9 mouse cellular contexts compared by ENCODE assay signal in the genomic region with DNA sequence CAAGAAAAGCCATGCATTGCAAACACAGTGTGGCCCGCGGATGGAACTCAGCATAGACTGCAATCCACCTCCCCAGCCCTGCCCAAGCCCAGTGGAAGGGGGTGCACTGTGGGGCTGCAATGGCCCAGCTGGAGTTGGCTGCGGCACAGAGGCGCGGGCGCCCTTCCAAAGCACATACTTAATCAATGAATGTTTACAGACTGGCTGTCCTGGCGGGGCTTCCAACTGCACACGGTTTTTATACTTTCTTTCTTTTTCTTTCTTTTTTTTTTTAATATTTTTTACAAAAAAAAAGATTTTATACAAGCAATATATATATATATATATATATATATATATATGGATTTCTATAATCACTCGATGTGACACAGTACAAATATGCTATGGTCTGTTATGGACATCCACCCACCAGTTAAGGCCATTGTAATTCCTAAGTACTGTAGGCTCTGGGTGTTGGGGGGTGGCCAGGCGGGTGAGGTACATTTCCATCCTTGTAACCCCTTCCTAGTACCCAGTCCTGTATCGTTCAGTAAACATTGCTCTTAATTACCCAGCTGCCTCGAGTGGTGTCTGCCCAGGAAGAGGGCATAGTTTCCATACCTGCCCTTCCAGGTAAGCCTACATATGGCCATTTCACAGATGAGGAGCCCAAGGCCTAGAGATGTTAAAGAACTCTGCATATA. TPM values are rescaled to one million over a fixed set of nuclear protein-coding genes. Genes with fewer than 3 reads are reported as not detected.
DNase-seq lines count a peak whose midpoint lies in the region; ATAC-seq and TF ChIP-seq lines count a peak whose summit lies in the region.
"Had no signal": no experiment of that assay in that cellular context is flagged by ENCODE, and none has a peak within 500 bp of the region (broad histone marks: within the 10 kb centered on the region; RNA-seq: fewer than 3 reads in every experiment).

No protein-coding gene starts in this region.

- no peak overlapping the region for H3K4me3 ChIP-seq in heart, embryonic 12.5 days
- peak overlapping the region; percentile 62 for H3K4me3 ChIP-seq in E14TG2a.4 (replicated peaks; ENCODE audit: low read length)
- H3K4me3 ChIP-seq in forebrain, embryonic 16.5 days (replicated peaks; ENCODE audit: low read length) = no peak overlapping the region
- no peak overlapping the region for H3K4me3 ChIP-seq in midbrain, embryonic 16.5 days (ENCODE audit: low read depth, low read length)

- no peaks in the 10 kb centered on the region for H3K27me3 ChIP-seq in heart, embryonic 12.5 days (replicated peaks)
- peaks cover 7% of the 10 kb centered on the region; the same call in 1 of the 2 replicates for H3K27me3 ChIP-seq in E14TG2a.4 (ENCODE audit: insufficient read depth, low read length)
- no peaks in the 10 kb centered on the region for H3K27me3 ChIP-seq in forebrain, embryonic 16.5 days (replicated peaks; ENCODE audit: control insufficient read depth, insufficient read depth, low read length)
- no peaks in the 10 kb centered on the region for H3K27me3 ChIP-seq in midbrain, embryonic 16.5 days (ENCODE audit: control insufficient read depth, insufficient read depth, low read depth, low read length)

- H3K4me2 ChIP-seq in heart, embryonic 12.5 days = no peak overlapping the region
- no peak overlapping the region for H3K4me2 ChIP-seq in forebrain, embryonic 16.5 days (ENCODE audit: low read length)
- H3K4me2 ChIP-seq in midbrain, embryonic 16.5 days (ENCODE audit: low read length) = no peak overlapping the region

- H3K9ac ChIP-seq in heart, embryonic 12.5 days = no peak overlapping the region
- no peak overlapping the region for H3K9ac ChIP-seq in forebrain, embryonic 16.5 days (replicated peaks; ENCODE audit: low read depth, low read length)
- H3K9ac ChIP-seq in midbrain, embryonic 16.5 days (ENCODE audit: low read depth, low read length) = no peak overlapping the region

- H3K9me3 ChIP-seq in heart, embryonic 12.5 days (replicated peaks) = no peaks in the 10 kb centered on the region
- no peaks in the 10 kb centered on the region for H3K9me3 ChIP-seq in E14TG2a.4 (ENCODE audit: low read length)
- no peaks in the 10 kb centered on the region for H3K9me3 ChIP-seq in forebrain, embryonic 16.5 days (ENCODE audit: control insufficient read depth, low read length)
- no peaks in the 10 kb centered on the region for H3K9me3 ChIP-seq in midbrain, embryonic 16.5 days (replicated peaks; ENCODE audit: control insufficient read depth, low read length, poor library complexity, severe bottlenecking)
- H3K9me3 ChIP-seq: G1E had no signal

- no peak overlapping the region for H3K27ac ChIP-seq in heart, embryonic 12.5 days (ENCODE audit: poor library complexity, severe bottlenecking)
- H3K27ac ChIP-seq in forebrain, embryonic 16.5 days (ENCODE audit: low read length) = no peak overlapping the region
- no peak overlapping the region for H3K27ac ChIP-seq in midbrain, embryonic 16.5 days (ENCODE audit: low read length)

- peak; percentile 97 for DNase-seq in heart, adult 11 months
- peak; percentile 38 for DNase-seq in kidney, adult 9 months

- WGBS in heart, embryonic 12.5 days = 84% methylated on average over 12 of the region's 12 CpGs
- WGBS in forebrain, embryonic 16.5 days = 45% methylated on average over 12 of the region's 12 CpGs
- 77% methylated on average over 12 of the region's 12 CpGs for WGBS in midbrain, embryonic 16.5 days

- TF ChIP-seq CTCF in E14TG2a.4 (conservative IDR thresholded peaks at IDR 0.05; ENCODE audit: low read length) = no peak

- H3K36me3 ChIP-seq in heart, embryonic 12.5 days = peaks cover 34% of the 10 kb centered on the region
- peaks cover 8% of the 10 kb centered on the region; the same call in 1 of the 2 replicates for H3K36me3 ChIP-seq in E14TG2a.4 (ENCODE audit: insufficient read depth, low read length)
- no peaks in the 10 kb centered on the region for H3K36me3 ChIP-seq in forebrain, embryonic 16.5 days (ENCODE audit: control insufficient read depth, insufficient read depth)
- peaks cover 8% of the 10 kb centered on the region; the same call in 1 of the 2 replicates for H3K36me3 ChIP-seq in midbrain, embryonic 16.5 days (ENCODE audit: control insufficient read depth, insufficient read depth, low read length)
- H3K36me3 ChIP-seq: G1E had no signal

- H3K4me1 ChIP-seq in heart, embryonic 12.5 days (replicated peaks) = peaks cover 29% of the 10 kb centered on the region
- peaks cover 51% of the 10 kb centered on the region for H3K4me1 ChIP-seq in E14TG2a.4 (replicated peaks; ENCODE audit: low read depth, low read length)
- H3K4me1 ChIP-seq in forebrain, embryonic 16.5 days (replicated peaks; ENCODE audit: control insufficient read depth, insufficient read depth, low read length) = peaks cover 8% of the 10 kb centered on the region
- no peaks in the 10 kb centered on the region for H3K4me1 ChIP-seq in midbrain, embryonic 16.5 days (ENCODE audit: control insufficient read depth, insufficient read depth, low read length)

- ATAC-seq in heart, embryonic 12.5 days (ENCODE audit: insufficient number of reproducible peaks, low FRiP score) = no peak
- ATAC-seq in forebrain, embryonic 16.5 days = peak; percentile 83
- ATAC-seq in midbrain, embryonic 16.5 days = 0 out of 2 replicates have a peak, but pooled peaks have one; percentile 56
- ATAC-seq in granulocyte monocyte progenitor cell, adult 5-6 weeks (replicated peaks; ENCODE audit: poor library complexity, severe bottlenecking) = no peak
- ATAC-seq in inflammation-experienced regulatory T-cells, adult 6 months = no peak

RNA-seq across cellular contexts. Expression of gene Jdp2, which starts 40.6 kb away (rescaled TPM):
- 0.56 and 0.90 TPM in 2 replicates for polyA plus RNA-seq in heart, embryonic 12.5 days (2016; fragmentation: Nextera tagmentation; extraction: Ambion mirVana)
- polyA plus RNA-seq in forebrain, embryonic 16.5 days (2015; fragmentation: Nextera tagmentation; extraction: Ambion mirVana) = 0.56 and 0.66 TPM in 2 replicates
- polyA plus RNA-seq in midbrain, embryonic 16.5 days (2015; fragmentation: Nextera tagmentation; extraction: Ambion mirVana) = 0.36 and 0.57 TPM in 2 replicates
- total RNA-seq in granulocyte monocyte progenitor cell, adult 5-6 weeks (2014; fragmentation: Nextera tagmentation) = 22.5 and 27.5 TPM in 2 replicates
- 30.5 and 39.8 TPM in 2 replicates for total RNA-seq in granulocyte monocyte progenitor cell, adult 5-6 weeks (2017)
- under 1 TPM; 0.37 to 0.59 (median 0.58) TPM for polyA plus RNA-seq in inflammation-experienced regulatory T-cells, adult 6 months (2017; shearing (Covaris generic))
- total RNA-seq: G1E had no signal
- polyA plus RNA-seq: G1E had no signal

RNA-seq across cellular contexts. Expression of gene Batf, which starts 47.0 kb away (rescaled TPM):
- polyA plus RNA-seq in heart, embryonic 12.5 days (2016; fragmentation: Nextera tagmentation; extraction: Ambion mirVana) = 3.8 and 4.0 TPM in 2 replicates
- polyA plus RNA-seq in forebrain, embryonic 16.5 days (2015; fragmentation: Nextera tagmentation; extraction: Ambion mirVana) = 0.75 and 1.2 TPM in 2 replicates
- 0.59 and 1.3 TPM in 2 replicates for polyA plus RNA-seq in midbrain, embryonic 16.5 days (2015; fragmentation: Nextera tagmentation; extraction: Ambion mirVana)
- total RNA-seq in granulocyte monocyte progenitor cell, adult 5-6 weeks (2014; fragmentation: Nextera tagmentation) = 18.5 and 22.2 TPM in 2 replicates
- 30.5 and 31.1 TPM in 2 replicates for total RNA-seq in granulocyte monocyte progenitor cell, adult 5-6 weeks (2017)
- polyA plus RNA-seq in inflammation-experienced regulatory T-cells, adult 6 months (2017; shearing (Covaris generic)) = 100 to 1,000 TPM; 172 to 296 (median 268) TPM
- total RNA-seq: G1E had no signal
- polyA plus RNA-seq: G1E had no signal

Comparison
In these comparisons a context has a peak if more than half of its experiments do, and no peak if none do; other contexts are left out.
1. ATAC-seq: peak in forebrain, embryonic 16.5 days (single experiment) and midbrain, embryonic 16.5 days (single experiment); none in heart, embryonic 12.5 days (single experiment), granulocyte monocyte progenitor cell, adult 5-6 weeks (single experiment) and inflammation-experienced regulatory T-cells, adult 6 months (single experiment).
2. RNA of gene Batf, which starts 47.0 kb away (polyA plus RNA-seq): 172 to 296 TPM in inflammation-experienced regulatory T-cells, adult 6 months; 3.8 to 4.0 TPM in heart, embryonic 12.5 days, 0.75 to 1.2 TPM in forebrain, embryonic 16.5 days and 0.59 to 1.3 TPM in midbrain, embryonic 16.5 days; every median in the first group is over 10 times any median in the second.